Mouse (Mus musculus) midbrain, embryonic 11.5 days (tissue): ENCODE results near the gene Numbl. TPM values are rescaled to one million over a fixed set of nuclear protein-coding genes. Genes with fewer than 3 reads are reported as not detected.

Source experiments
- ATAC-seq: fragments of 200-750 bp; cut with Nextera tagmentation; 2 replicates; pipeline ENCODE4 v1.8.0; 2017; ENCODE audit warnings: moderate TSS enrichment, moderate library complexity; ENCODE audit not compliant: low FRiP score
- DNase-seq: peaks from one replicate; pipeline ENCODE4 v3.0.0; 2015; ENCODE audit warnings: low spot score; ENCODE audit errors: missing footprints
- H3K27ac ChIP-seq: fragments of 300-500 bp; sonication (generic); 2 replicates; pipeline ENCODE4 v1.5.1; 2014; ENCODE audit warnings: low read depth, low read length
- H3K27me3 ChIP-seq: fragments of 300-500 bp; sonication (generic); 2 replicates; pipeline ENCODE4 v1.6.1; 2014; ENCODE audit warnings: mild to moderate bottlenecking, low read length, moderate library complexity, mixed read lengths; ENCODE audit not compliant: control insufficient read depth, insufficient read depth
- H3K36me3 ChIP-seq: fragments of 300-500 bp; sonication (generic); 2 replicates; pipeline ENCODE4 v1.6.1; 2014; ENCODE audit warnings: mild to moderate bottlenecking, low read length, moderate library complexity, mixed read lengths; ENCODE audit not compliant: control insufficient read depth, insufficient read depth
- H3K4me1 ChIP-seq: fragments of 300-500 bp; sonication (generic); 2 replicates; pipeline ENCODE4 v1.6.1; 2014; ENCODE audit warnings: low read length; ENCODE audit not compliant: control insufficient read depth, insufficient read depth
- H3K4me2 ChIP-seq: fragments of 300-500 bp; sonication (generic); 2 replicates; pipeline ENCODE4 v1.6.1; 2014; ENCODE audit warnings: mild to moderate bottlenecking, moderate library complexity
- H3K4me3 ChIP-seq: fragments of 300-500 bp; sonication (generic); 2 replicates; pipeline ENCODE4 v1.5.1; 2014; ENCODE audit warnings: low read depth, low read length
- H3K9ac ChIP-seq: fragments of 300-500 bp; sonication (generic); 2 replicates; pipeline ENCODE4 v1.6.1; 2014; ENCODE audit warnings: low read length
- H3K9me3 ChIP-seq: fragments of 300-500 bp; sonication (generic); 2 replicates; pipeline ENCODE4 v1.6.1; 2016; ENCODE audit warnings: low read length; ENCODE audit not compliant: control insufficient read depth
- WGBS: fragments of 180-500 bp; shearing (Covaris S2); extraction: QIAGEN DNeasy Blood & Tissue Kit; methylation state at CpG from one replicate; pipeline ENCODE4 v1.1.7; 2014; 5-methylcytosine and 5-hydroxymethylcytosine counted together
- polyA plus RNA-seq: library from polyadenylated mRNA; unstranded; fragments of >200 nt; fragmentation: Nextera tagmentation; extraction: Ambion mirVana; gene quantifications from 2 replicates; pipeline ENCODE4 v1.2.1, GENCODE M21; 2014

Numbl gene
- polyA plus RNA-seq, 1 experiment from 2014 or later: 16.9 TPM

DNA sequence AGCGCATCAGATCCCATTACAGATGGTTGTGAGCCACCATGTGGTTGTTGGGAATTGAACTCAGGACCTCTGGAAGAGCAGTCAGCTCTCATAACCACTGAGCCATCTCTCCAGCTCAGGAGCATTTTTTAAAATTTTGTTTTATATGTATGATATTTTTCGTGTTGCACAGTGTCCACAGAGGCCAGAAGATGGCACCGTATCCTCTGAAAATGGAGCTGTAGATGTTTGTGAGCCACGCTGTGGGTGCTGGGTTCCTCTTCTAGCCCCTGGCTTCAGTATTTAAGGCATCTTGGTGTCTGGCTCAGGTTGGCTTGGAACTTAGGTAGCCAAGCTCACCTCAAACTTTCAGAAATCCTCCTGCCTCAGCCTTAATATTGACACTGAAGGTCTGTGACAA lies 38.3 kb downstream of the Numbl start:
- Histone ChIP-seq H3K36me3 (no peaks in the 10 kb centered on the region), H3K9me3 (no peaks in the 10 kb centered on the region), H3K27me3 (no peaks in the 10 kb centered on the region), H3K4me3 (no peak overlapping the region), H3K9ac (no peak overlapping the region), H3K4me1 (no peaks in the 10 kb centered on the region), H3K4me2 (no peak overlapping the region), H3K27ac (no peak overlapping the region)
- no peak for ATAC-seq
- DNase-seq: no peak
- WGBS: 94% methylated on average over 4 of the region's 4 CpGs

DNA sequence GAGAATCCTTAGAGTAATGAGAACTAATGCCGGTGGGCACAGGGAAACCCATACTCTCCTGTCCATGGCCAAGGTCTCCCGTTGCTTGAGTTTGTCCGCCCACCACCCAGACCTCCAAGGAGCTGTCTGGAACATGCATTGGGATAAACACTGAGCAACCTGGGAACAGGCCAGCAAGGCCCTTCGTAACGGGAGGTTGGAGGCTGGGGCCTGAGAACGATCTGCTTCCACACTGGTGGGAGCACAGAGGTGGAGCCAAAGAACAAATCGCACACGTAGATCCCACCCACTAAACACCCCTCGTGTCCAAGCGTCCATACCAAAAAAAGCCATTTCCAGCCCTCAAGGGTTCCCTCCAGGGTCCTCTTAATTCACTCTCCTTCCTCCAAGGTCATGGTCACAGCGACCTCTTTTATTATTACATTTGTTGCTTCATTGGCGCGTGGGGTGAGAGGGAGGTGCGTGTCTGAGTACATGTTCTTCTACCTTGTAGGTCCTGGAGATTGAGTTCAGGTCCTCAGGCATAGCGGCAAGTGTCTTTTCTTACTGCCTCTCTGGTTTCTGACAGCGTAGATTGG lies 39.9 kb downstream of the Numbl start:
- H3K4me1 ChIP-seq: no peaks in the 10 kb centered on the region
- ATAC-seq (no peak), DNase-seq (no peak)
- WGBS: 90% methylated on average over 16 of the region's 16 CpGs
- H3K9me3 ChIP-seq: no peaks in the 10 kb centered on the region
- no peaks in the 10 kb centered on the region for H3K27me3 ChIP-seq
- H3K4me3 ChIP-seq: no peak overlapping the region
- no peak overlapping the region for H3K27ac ChIP-seq
- no peak overlapping the region for H3K9ac ChIP-seq
- no peaks in the 10 kb centered on the region for H3K36me3 ChIP-seq
- H3K4me2 ChIP-seq: no peak overlapping the region

- Histone ChIP-seq H3K27ac (no peak overlapping the region), H3K4me3 (no peak overlapping the region), H3K27me3 (no peaks in the 10 kb centered on the region), H3K4me2 (no peak overlapping the region), H3K4me1 (no peaks in the 10 kb centered on the region), H3K9ac (no peak overlapping the region), H3K9me3 (no peaks in the 10 kb centered on the region), H3K36me3 (no peaks in the 10 kb centered on the region)
- no peak for DNase-seq
- ATAC-seq: no peak
- WGBS: 90% methylated on average over 6 of the region's 6 CpGs
Measured at GRCm38 (mm10) chr7:27298816-27299215, 40.6 kb downstream of the Numbl start.

DNA sequence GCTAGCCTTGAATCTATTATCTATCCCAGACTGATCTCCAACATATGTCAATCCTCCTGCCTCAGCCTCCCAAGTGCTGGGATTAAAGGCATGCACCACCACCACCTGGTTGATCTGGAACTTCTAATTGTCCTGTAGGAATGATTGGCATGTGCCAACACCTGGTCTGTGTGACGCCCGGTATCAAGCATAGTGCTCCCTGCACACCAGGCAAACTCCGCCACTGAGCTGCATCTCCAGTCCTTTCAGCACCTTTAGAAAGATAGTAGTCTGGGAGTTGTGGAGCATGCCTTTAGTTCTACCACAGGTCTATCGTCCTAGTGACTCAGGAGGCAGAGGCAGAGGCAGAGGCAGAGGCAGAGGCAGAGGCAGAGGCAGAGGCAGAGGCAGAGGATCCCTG lies 42.1 kb downstream of the Numbl start:
- WGBS: 85% methylated on average over 4 of the region's 4 CpGs

GRCm38 (mm10) chr7:27300801-27301200 lies 42.6 kb downstream of the Numbl start:
- WGBS: 82% methylated on average over 5 of the region's 5 CpGs

More for the DNA sequence above, 42.1 kb downstream of the Numbl start:
- no peak for DNase-seq
- no peak for ATAC-seq
- Histone ChIP-seq H3K36me3 (no peaks in the 10 kb centered on the region), H3K27ac (no peak overlapping the region), H3K9me3 (no peaks in the 10 kb centered on the region), H3K4me1 (no peaks in the 10 kb centered on the region), H3K4me2 (no peak overlapping the region), H3K27me3 (no peaks in the 10 kb centered on the region), H3K4me3 (no peak overlapping the region), H3K9ac (no peak overlapping the region)

DNA sequence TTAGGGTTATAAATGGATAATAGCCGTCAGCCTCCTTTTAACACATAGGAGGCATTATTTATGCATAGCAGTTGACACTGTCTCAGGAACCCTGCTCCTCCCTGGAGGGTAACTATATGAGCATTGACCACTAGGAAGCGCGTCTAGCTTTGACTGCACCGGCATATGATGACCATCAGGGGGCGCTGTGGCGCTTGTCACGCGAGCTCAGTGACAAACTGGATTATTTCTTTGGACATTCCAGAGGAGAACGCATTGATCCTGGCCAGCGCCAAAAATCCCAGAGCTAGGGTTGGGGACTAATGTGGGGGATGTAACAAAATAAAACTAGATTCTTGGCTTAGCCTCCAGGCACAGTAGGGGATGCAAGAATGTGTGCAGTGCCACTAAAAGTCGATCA lies 43.9 kb downstream of the Numbl start:
- H3K36me3 ChIP-seq: no peaks in the 10 kb centered on the region
- H3K4me2 ChIP-seq: no peak overlapping the region
- H3K4me3 ChIP-seq: no peak overlapping the region
- DNase-seq (peak; percentile 94), ATAC-seq (no peak; the same call in 1 of the 2 replicates)
- H3K9me3 ChIP-seq: no peaks in the 10 kb centered on the region
- 12% methylated on average over 11 of the region's 11 CpGs for WGBS
- no peak overlapping the region for H3K27ac ChIP-seq
- H3K27me3 ChIP-seq: no peaks in the 10 kb centered on the region
- no peak overlapping the region for H3K9ac ChIP-seq
- no peaks in the 10 kb centered on the region for H3K4me1 ChIP-seq

More at GRCm38 (mm10) chr7:27300801-27301200, 42.6 kb downstream of the Numbl start:
- Histone ChIP-seq H3K9ac (no peak overlapping the region), H3K4me2 (no peak overlapping the region), H3K4me1 (no peaks in the 10 kb centered on the region), H3K27me3 (no peaks in the 10 kb centered on the region), H3K9me3 (no peaks in the 10 kb centered on the region), H3K27ac (no peak overlapping the region), H3K4me3 (no peak overlapping the region), H3K36me3 (no peaks in the 10 kb centered on the region)
- DNase-seq (no peak), ATAC-seq (no peak)

DNA sequence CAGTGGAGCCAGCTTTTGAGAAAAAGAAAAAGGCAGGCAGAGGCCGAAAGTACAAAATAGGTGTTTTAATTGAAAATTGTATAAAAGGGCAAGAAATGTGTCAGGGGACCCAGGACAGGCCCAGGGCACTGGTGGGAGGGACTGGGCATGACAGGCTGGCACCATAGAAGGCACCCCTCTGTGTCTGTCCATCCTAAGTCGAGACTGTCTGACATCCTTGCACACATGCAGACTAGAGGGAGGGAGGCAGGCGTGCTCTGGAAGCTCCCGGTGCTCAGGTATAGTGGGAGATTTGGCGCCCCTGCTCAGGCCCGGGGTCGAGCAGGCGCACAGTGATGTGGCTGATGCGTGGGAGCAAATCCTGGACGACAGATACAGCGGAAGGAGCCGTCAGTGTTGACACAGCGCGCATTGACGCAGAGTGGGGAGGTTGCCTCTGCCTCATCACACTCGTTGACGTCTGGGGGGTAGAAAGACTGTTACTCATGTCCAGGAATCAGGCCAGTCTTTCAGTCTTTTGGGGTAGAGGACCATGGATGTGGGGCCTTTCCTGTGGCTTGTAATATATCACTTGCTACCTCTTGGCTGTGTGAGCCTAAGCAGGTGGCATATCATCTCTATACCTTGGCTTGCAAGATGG lies 47.0 kb downstream of the Numbl start:
- WGBS: 87% methylated on average over 17 of the region's 17 CpGs
- no peak for DNase-seq
- Histone ChIP-seq H3K27ac (no peak overlapping the region), H3K36me3 (no peaks in the 10 kb centered on the region), H3K9ac (no peak overlapping the region), H3K9me3 (no peaks in the 10 kb centered on the region), H3K4me1 (peaks cover 4% of the 10 kb centered on the region), H3K4me3 (no peak overlapping the region), H3K4me2 (no peak overlapping the region), H3K27me3 (peaks cover 10% of the 10 kb centered on the region)
- ATAC-seq: no peak

GRCm38 (mm10) chr7:27306161-27307160 lies 48.2 kb downstream of the Numbl start:
- ATAC-seq (no peak), DNase-seq (peak; percentile 90)
- Histone ChIP-seq H3K9me3 (no peaks in the 10 kb centered on the region), H3K27ac (no peak overlapping the region), H3K9ac (no peak overlapping the region), H3K4me2 (no peak overlapping the region), H3K36me3 (no peaks in the 10 kb centered on the region), H3K27me3 (peaks cover 13% of the 10 kb centered on the region), H3K4me1 (peaks cover 8% of the 10 kb centered on the region), H3K4me3 (no peak overlapping the region)
- WGBS: 74% methylated on average over 24 of the region's 24 CpGs

GRCm38 (mm10) chr7:27307551-27307950 lies 49.3 kb downstream of the Numbl start:
- ATAC-seq: no peak
- WGBS: 52% methylated on average over 9 of the region's 9 CpGs

More at GRCm38 (mm10) chr7:27307551-27307950, 49.3 kb downstream of the Numbl start:
- DNase-seq: no peak
- Histone ChIP-seq H3K9me3 (no peaks in the 10 kb centered on the region), H3K27me3 (peaks cover 13% of the 10 kb centered on the region), H3K36me3 (no peaks in the 10 kb centered on the region), H3K27ac (no peak overlapping the region), H3K4me2 (no peak overlapping the region), H3K4me1 (peaks cover 8% of the 10 kb centered on the region), H3K4me3 (no peak overlapping the region), H3K9ac (no peak overlapping the region)
